Mouse (Mus musculus) stomach, embryonic 14.5 days (tissue): ENCODE results near the gene Gm21860. TPM values are rescaled to one million over a fixed set of nuclear protein-coding genes. Genes with fewer than 3 reads are reported as not detected.
"Not testable (repeated sequence)": the region's sequence is repeated elsewhere in the genome, so short reads cannot be mapped to it uniquely, and the experiment has no call there.

Experiments
- ATAC-seq: fragments of 200-750 bp; cut with Nextera tagmentation; 2 replicates; pipeline ENCODE4 v1.8.0; 2017; ENCODE audit warnings: low read depth, moderate TSS enrichment; ENCODE audit not compliant: insufficient number of reproducible peaks, insufficient read depth, low FRiP score
- H3K27ac ChIP-seq: fragments of 300-500 bp; sonication (generic); 2 replicates; pipeline ENCODE4 v1.5.1; 2014; ENCODE audit warnings: mild to moderate bottlenecking, low read length, moderate library complexity, mixed read lengths
- H3K27me3 ChIP-seq: fragments of 300-500 bp; sonication (generic); 2 replicates; pipeline ENCODE4 v1.6.1; 2014; ENCODE audit warnings: low read length, control low read depth, mixed read lengths; ENCODE audit not compliant: control insufficient read depth, insufficient read depth
- H3K36me3 ChIP-seq: fragments of 300-500 bp; sonication (generic); 2 replicates; pipeline ENCODE4 v1.6.1; 2014; ENCODE audit warnings: mild to moderate bottlenecking, control low read depth, low read length, moderate library complexity, mixed read lengths; ENCODE audit not compliant: control insufficient read depth, insufficient read depth
- H3K4me1 ChIP-seq: fragments of 300-500 bp; sonication (generic); 2 replicates; pipeline ENCODE4 v1.6.1; 2014; ENCODE audit warnings: low read length, control low read depth, mixed read lengths; ENCODE audit not compliant: control insufficient read depth, insufficient read depth
- H3K4me2 ChIP-seq: fragments of 300-500 bp; sonication (generic); replicated peaks from 2 replicates; pipeline ENCODE4 v1.6.1; 2014; ENCODE audit warnings: low read depth, low read length, control low read depth
- H3K4me3 ChIP-seq: fragments of 300-500 bp; sonication (generic); 2 replicates; pipeline ENCODE4 v1.5.1; 2014; ENCODE audit warnings: low read depth, low read length, control low read depth
- H3K9ac ChIP-seq: fragments of 300-500 bp; sonication (generic); replicated peaks from 2 replicates; pipeline ENCODE4 v1.6.1; 2014; ENCODE audit warnings: low read depth, mild to moderate bottlenecking, control low read depth, low read length, moderate library complexity, mixed read lengths
- H3K9me3 ChIP-seq: fragments of 300-500 bp; sonication (generic); 2 replicates; pipeline ENCODE4 v1.6.1; 2016; ENCODE audit warnings: low read depth, low read length, control low read depth; ENCODE audit not compliant: control insufficient read depth
- WGBS: fragments of 180-500 bp; shearing (Covaris S2); extraction: QIAGEN DNeasy Blood & Tissue Kit; methylation state at CpG from one replicate; pipeline ENCODE4 v1.1.7; 2014; 5-methylcytosine and 5-hydroxymethylcytosine counted together
- polyA plus RNA-seq: library from polyadenylated mRNA; unstranded; fragments of >200 nt; fragmentation: Nextera tagmentation; extraction: Ambion mirVana; gene quantifications from 2 replicates; pipeline ENCODE4 v1.2.1, GENCODE M21; 2014

Gene Gm21860
- polyA plus RNA-seq, 1 experiment from 2014 or later = not detected

DNA sequence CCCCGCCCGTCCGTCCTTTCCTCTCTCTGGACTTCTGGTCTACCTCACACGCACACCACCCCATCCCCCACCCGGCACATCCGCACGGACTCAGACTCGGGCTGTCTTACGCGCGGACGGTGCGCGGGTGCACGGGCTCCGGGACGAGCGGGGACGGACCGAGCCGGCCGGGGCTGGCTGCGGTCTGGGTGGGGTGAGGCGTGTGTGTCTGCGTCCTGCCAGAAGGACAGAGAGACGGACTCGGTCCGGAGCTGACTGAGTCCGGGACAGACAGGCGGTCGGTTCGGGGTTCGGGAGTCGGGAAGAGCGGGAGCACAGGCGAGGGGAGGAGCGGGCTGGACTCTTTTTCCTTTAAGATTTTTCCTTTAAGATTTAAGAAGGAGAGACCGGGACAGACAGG is 13.6 kb downstream of the Gm21860 start:
- peaks cover 53% of the 10 kb centered on the region for H3K9me3 ChIP-seq
- H3K4me3 ChIP-seq, H3K9ac ChIP-seq, H3K27me3 ChIP-seq, H3K4me2 ChIP-seq, H3K4me1 ChIP-seq, H3K27ac ChIP-seq: not testable (repeated sequence)
- ATAC-seq = peak; percentile 67
- H3K36me3 ChIP-seq = peaks cover 43% of the 10 kb centered on the region
- WGBS = 84% methylated on average over 38 of the region's 38 CpGs

DNA sequence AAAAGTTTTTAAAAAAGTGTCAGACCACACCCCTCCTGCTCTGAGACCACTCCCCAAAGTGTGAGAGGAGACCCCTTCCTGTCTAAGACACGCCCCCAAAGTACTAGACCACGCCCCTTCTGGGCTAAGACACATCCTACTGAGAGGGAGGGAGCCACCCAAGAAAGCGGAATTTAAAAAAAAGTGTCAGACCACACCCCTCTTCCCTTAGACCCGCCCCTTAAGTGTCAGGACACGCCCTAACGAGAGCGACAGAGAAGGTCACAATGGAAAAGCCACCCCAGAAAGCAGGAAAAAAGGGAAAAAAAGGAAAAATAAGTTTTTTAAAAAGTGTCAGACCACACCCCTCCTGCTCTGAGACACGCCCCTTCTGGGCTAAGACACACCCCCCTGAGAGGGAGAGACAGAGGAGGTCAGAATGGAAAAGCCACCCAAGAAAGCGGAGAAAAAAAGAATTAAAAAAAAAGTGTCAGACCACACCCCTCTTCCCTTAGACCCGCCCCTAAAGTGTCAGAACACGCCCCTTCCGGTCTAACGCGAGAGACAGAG is 14.5 kb downstream of the Gm21860 start:
- Histone ChIP-seq H3K9ac (no peak overlapping the region), H3K4me1 (no peaks in the 10 kb centered on the region), H3K36me3 (peaks cover 40% of the 10 kb centered on the region), H3K27ac (no peak overlapping the region), H3K27me3 (no peaks in the 10 kb centered on the region), H3K9me3 (peaks cover 53% of the 10 kb centered on the region), H3K4me2 (no peak overlapping the region), H3K4me3 (no peak overlapping the region)
- ATAC-seq = peak; percentile 7; the same call in 1 of the 2 replicates
- WGBS = 56% methylated on average over 14 of the region's 14 CpGs

GRCm38 (mm10) chrY:90739531-90740012 is 15.0 kb downstream of the Gm21860 start:
- not testable (repeated sequence) for H3K27ac ChIP-seq, H3K4me1 ChIP-seq, H3K9ac ChIP-seq, H3K4me3 ChIP-seq, H3K4me2 ChIP-seq, ATAC-seq, H3K27me3 ChIP-seq
- Histone ChIP-seq H3K9me3 (peaks cover 52% of the 10 kb centered on the region), H3K36me3 (peaks cover 41% of the 10 kb centered on the region)
- WGBS = 58% methylated on average over 11 of the region's 11 CpGs

- not testable (repeated sequence) for H3K4me1 ChIP-seq, H3K4me2 ChIP-seq, H3K27ac ChIP-seq, H3K27me3 ChIP-seq, H3K9ac ChIP-seq, H3K4me3 ChIP-seq
- ATAC-seq = peak; percentile 11
- peaks cover 46% of the 10 kb centered on the region for H3K9me3 ChIP-seq
- 82% methylated on average over 28 of the region's 28 CpGs for WGBS
- peaks cover 45% of the 10 kb centered on the region for H3K36me3 ChIP-seq
Observed at GRCm38 (mm10) chrY:90738841-90739530, 15.6 kb downstream of the Gm21860 start.

DNA sequence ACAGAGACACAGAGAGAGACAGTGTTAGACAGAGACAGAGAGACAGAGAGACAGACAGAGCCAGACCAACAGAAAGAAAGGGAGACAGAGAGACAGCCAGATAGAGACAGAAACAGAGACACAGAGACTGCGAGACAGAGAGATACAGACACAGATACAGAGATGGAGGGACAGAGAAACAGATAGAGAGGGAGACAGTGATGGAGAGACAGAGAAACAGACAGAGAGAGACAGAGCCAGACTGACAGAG is 16.3 kb downstream of the Gm21860 start:
- no peak overlapping the region for H3K27ac ChIP-seq
- H3K27me3 ChIP-seq = no peaks in the 10 kb centered on the region
- H3K9ac ChIP-seq = no peak overlapping the region
- 90% methylated on average over 1 of the region's 1 CpGs for WGBS
- no peak overlapping the region for H3K4me3 ChIP-seq
- H3K4me2 ChIP-seq = no peak overlapping the region
- H3K4me1 ChIP-seq = no peaks in the 10 kb centered on the region
- peaks cover 45% of the 10 kb centered on the region for H3K36me3 ChIP-seq
- H3K9me3 ChIP-seq = peaks cover 44% of the 10 kb centered on the region
- ATAC-seq = no peak

- peaks cover 45% of the 10 kb centered on the region for H3K36me3 ChIP-seq
- H3K9me3 ChIP-seq = peaks cover 44% of the 10 kb centered on the region
- H3K4me2 ChIP-seq = no peak overlapping the region
- 87% methylated on average over 7 of the region's 7 CpGs for WGBS
- H3K9ac ChIP-seq = no peak overlapping the region
- no peaks in the 10 kb centered on the region for H3K4me1 ChIP-seq
- no peaks in the 10 kb centered on the region for H3K27me3 ChIP-seq
- no peak for ATAC-seq
- no peak overlapping the region for H3K27ac ChIP-seq
- no peak overlapping the region for H3K4me3 ChIP-seq
Observed at GRCm38 (mm10) chrY:90737606-90738430, 16.8 kb downstream of the Gm21860 start.

- not testable (repeated sequence) for H3K27ac ChIP-seq, H3K4me3 ChIP-seq, H3K27me3 ChIP-seq, H3K4me2 ChIP-seq, H3K4me1 ChIP-seq, ATAC-seq, H3K9ac ChIP-seq
- Histone ChIP-seq H3K36me3 (peaks cover 38% of the 10 kb centered on the region), H3K9me3 (peaks cover 35% of the 10 kb centered on the region)
- WGBS = 87% methylated on average over 4 of the region's 9 CpGs
Observed at GRCm38 (mm10) chrY:90736217-90737000, 18.2 kb downstream of the Gm21860 start.

- ATAC-seq, H3K4me1 ChIP-seq, H3K4me3 ChIP-seq, H3K9ac ChIP-seq, H3K27ac ChIP-seq, H3K4me2 ChIP-seq, H3K27me3 ChIP-seq: not testable (repeated sequence)
- WGBS = 86% methylated on average over 1 of the region's 5 CpGs
- Histone ChIP-seq H3K9me3 (peaks cover 28% of the 10 kb centered on the region), H3K36me3 (peaks cover 34% of the 10 kb centered on the region)
Observed at GRCm38 (mm10) chrY:90735181-90735895, 19.3 kb downstream of the Gm21860 start.
